Mouse (Mus musculus) embryo, embryonic 11 days (tissue): ENCODE measurements at regions not wholly inside any gene's neighbourhood (a gene's known extent, or its start where the extent isn't known, plus 50 kb on each side); places are given as distances from the start of the nearest gene placed in this dataset.
A peak's percentile ranks its signal among the peaks of the same experiment; 100 is the strongest.

Experiments
- DNase-seq: peaks from one replicate; pipeline ENCODE4 v3.0.0-alpha.2; 2015

DNA sequence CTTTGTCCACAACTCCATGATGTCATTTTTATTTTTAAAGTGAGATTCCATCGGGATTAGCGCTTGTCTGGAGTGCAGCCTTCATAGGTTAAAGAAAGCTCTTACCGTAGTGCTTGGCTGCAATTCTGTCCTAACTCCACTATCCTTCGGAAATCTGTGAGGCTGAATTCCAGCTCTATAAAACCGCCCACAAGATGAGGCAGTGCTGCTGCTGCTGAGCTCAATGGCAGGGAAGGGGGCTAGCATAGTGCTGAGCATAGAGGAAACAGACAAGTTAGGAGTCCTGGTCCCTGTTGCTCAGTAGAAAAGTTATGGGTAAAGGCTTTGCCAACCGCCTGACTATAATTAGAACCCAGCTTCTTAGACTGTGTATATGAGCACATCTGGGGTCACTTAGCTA lies 163.5 kb downstream of the Maf start:
- DNase-seq: peak; percentile 6

DNA sequence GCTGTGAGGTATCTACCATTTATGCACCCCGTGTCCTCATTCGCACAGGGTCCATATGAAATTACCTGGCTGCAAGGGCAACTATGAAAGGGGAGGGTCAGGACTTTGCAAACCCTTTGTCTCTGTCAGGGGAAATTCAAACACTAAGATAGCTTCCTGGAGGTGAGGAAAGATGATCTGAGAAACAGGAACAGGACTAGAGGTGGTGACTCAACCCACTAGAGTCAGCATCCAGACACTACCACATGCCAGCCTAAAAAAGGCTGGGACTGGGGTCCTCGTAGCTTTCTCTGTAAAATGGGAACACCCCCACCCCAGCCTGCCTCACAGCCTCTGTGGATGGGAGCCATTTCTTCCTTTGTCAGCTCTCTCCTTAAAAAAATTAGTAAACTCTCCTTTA lies 164.7 kb downstream of the Maf start:
- DNase-seq: no peak

DNA sequence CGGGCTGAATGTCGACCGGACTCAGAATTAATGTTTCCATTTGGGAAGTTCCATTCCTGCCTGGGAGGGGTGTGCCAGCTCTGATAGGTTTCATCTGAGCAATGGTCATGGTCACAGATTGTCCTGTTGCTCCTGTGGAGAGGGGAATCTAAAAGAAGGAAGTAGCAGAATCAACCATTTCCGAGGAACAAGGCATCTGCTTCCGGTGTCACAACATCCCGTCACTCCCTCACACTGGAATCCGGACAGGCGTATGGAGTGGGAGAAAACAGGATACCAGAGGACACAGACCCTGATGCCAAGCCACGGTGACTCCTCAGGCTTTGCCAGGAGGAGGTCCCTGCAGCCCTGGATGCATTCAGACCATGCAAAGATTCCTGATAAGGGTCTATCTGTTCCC lies 168.0 kb downstream of the Maf start:
- no peak for DNase-seq

DNA sequence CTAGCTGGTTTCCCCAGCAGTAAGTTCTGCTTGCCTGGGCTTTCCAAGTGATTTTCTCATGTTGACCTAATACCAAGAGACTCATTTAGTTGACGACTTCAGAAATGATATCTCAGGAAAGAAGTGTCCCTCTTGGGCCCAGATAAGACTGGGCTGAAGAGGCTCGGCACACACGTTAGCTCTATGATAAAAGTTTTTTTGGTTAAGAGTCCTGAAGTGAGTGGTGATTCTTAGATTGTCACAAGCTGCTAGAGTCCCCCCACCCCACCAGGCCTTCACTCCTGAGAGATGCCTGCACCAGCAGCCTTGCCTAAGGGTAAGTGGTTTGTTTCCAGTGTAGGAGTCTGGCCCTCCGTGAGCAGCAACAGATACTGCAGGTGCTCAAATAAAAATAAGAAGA lies 169.4 kb downstream of the Maf start:
- no peak for DNase-seq

DNA sequence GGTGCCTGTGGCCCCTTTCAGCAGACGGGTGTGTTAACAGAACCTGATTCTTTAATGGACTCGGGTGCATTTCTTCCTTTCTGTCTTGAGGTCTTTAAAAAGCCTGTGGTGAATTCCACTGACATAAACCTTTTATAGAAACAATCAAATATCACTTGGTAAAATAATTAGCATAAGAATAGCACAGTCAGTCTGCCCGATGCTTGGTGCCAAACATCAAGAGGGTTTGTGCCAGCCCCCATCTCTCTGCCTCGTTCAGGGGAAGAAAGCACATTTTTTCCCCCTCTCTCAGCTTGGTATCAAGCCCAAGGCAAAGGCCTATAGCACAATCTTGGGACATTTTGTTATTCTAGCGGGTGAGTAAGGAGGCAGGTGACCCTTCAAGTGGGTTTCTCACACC lies 169.8 kb downstream of the Maf start:
- DNase-seq: no peak

DNA sequence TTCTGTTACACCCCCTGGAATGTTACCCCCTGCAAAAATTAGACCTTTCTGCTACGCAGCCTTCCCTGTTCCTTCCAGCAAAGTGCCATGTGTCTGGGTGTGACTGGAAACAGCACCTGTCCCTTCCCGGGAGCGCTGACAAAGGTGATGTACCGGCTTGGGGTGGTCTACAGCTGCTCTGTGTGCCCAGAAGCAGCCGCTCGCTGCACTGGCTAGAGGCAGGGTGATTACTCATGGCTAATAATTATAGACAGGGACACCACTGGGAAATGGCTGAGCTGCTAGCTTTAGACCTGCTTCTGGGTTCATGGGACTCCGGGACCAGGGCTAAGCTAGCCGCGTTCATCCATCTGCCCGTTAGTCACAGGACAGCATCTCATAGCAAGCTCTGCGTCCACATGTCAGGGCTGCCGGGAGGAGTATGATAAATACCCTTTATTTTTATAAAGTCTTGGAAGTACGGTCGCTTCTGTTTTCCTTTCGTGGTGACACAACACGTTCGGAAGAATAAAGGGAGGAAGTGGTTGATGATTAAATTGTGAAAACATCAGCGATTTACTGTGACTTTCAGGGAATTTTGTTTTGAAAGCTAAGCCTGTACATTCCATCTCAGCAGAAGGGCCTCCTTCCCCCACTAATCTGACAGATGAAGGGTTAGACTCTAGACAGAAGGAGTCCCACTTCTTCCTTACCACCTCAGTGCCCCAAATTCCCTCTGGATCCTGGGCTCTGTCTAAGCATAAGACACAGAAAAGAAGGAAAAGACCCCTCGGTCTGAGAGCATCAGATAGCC lies 170.8 kb downstream of the Maf start:
- no peak for DNase-seq

DNA sequence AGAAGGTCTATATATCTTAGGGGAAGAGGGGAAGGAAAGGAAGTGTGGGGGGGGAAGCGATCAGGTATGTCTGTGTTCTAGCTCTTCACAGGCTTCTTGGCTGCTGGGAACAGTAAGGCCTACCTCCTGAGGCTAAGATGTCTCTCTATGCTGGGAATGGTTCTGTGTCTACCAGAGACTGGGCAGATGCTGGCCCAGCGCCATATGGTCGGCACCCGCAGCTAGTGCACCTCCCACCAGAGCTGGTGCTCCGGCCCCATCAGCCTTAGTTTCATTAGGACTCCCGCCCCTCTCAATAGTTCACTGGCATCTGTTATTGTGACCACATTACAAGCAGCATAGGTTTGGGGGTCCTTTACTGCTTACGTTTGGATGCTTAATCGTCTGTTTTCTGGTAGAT lies 171.6 kb downstream of the Maf start:
- DNase-seq: no peak

DNA sequence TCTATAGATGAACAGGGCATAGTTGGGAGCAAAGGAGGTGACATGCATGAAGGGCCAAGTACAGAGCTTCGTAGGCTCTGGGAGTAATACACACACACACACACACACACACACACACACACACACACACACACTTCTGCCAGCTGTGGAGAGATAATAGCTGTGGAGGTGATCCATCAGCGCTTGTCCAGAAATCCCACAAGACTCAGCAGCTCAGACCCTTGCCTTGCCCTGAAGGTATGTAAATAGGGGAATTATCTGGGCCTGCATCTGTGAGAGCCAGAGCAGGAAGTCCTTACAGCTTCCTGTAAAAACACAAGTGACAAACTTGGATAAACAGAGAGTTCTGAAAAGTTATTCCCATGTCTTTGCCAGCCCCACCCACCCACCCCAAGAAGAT lies 173.6 kb downstream of the Maf start:
- peak; percentile 38 for DNase-seq

DNA sequence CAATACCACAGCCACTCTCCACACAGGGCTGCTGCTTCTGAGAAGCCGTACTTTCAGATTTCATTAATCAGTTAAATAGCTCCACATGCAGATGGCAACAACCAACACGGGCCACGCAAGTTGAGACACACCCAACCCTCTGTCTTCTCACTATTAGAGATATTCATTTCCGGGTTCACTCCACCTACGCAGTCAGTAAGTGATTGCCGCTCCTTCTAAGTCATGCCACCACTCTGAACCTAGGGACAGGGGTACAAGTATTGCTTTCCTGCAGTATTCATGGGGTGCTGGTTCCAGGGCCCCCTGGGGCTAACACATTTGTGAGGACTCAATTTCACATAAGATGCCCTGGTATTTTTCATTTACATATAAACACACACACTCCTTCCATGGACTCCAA lies 176.3 kb downstream of the Maf start:
- no peak for DNase-seq

DNA sequence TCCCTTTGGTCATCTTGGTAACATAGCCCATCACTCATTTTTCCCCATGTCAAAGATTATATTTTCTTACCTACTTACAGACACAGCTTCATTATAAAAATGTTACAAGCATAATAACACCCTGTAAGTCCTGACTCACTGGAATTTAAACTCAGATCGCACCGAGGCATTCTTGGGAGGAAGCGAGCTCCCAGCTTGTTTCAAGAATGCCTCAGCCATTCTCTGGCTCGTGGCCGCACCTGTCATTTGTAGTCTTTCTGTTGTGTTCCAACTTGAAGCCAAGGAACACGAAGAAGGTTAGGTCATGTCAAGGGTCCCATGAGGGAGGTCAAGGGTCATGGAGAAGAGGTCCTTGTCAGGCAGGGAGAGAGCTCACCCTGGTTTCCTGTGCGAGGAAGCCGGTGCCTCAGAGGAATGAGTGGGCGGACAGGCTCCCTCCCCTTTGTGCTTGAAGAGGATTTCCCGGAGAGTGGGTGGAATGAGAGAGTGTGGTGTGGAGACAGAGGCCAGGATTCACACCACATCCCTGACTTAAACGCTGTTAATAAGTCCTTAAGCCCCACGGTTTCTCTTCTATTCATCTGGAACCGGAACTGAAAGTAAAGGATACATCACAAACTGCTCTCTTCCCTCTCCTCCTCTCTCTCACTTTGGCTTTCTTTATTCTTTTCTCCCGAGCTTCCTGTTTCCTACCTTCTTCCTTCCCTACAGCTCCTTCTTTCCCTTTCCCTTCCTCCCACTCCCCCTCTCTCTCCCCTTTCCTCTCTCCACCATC lies 177.8 kb downstream of the Maf start:
- peak; percentile 9 for DNase-seq

DNA sequence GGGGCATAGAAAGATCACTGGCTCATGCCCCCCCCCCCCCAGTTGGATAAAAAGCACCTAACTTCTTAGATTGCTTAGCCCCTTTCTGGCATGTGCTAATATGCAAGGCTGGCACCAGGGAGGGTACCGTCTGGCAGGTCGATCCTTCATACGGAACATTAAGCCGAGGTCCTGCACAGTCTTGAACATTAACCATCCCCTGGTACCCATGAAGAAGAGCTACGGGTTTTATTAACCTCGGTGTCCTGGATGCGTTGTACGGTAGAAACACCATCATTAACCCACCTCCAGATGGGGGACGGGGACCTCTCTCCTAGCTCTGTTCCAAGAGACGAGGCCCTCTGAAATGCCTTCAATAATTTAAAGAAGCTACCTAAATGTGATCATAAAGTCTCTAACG lies 178.7 kb downstream of the Maf start:
- DNase-seq: no peak

DNA sequence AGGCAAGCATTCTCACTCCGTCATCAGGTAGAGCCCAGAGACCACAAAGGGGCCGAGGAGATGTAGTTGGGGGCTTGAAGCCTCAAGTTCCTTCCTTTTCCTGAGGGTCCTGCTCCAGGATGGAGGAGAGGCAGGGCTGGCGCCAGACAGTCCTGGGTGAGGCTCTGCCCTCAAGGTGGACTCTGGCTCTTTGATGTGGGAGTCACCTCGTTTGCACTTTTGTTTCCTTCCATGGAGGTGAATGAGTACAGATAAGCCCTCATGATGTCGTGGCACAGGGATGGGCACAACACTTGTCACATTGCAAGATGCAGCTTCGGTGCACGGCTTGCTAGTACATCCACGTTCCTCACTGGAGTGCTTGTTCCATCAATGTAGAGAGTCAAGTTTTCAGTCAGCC lies 182.4 kb downstream of the Maf start:
- no peak for DNase-seq

DNA sequence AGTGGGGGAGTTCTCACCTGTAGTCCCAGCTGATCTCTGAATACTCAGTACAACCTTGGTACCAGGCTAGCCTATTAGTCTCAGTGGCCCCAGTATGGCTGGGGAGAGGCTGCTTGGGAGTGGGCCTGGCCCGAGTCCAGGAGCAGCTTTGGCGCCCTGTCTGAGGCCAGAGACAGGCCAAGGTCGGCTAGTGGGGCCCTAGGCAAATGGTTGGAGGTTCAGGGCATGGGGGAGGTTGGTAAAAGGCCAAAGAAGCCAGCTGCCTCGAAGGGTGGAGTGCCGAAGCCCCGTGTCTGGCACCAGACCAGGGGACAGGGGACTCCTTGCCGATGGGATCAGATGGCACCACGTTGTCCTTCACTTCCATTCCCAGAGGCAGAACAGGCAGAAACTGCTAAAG lies 182.9 kb downstream of the Maf start:
- no peak for DNase-seq

DNA sequence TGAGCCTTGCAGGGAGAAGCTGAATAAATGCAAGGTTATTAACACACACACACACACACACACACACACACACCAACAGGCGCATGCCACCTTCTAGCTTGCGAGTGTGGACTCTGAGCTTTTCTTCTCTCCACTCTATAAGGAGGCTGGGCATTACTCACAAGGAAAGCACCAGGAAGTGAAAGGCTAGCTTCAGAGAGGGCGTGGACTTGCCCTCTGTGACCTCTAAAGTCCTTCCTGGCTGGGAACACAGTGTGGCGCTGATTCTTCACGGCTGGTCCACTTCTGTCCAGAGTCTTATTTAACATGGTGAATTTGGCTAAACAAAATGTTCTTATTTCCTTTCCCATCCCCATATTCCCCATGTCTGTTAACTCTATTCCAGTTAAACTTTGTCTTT lies 185.1 kb downstream of the Maf start:
- DNase-seq: peak; percentile 9

DNA sequence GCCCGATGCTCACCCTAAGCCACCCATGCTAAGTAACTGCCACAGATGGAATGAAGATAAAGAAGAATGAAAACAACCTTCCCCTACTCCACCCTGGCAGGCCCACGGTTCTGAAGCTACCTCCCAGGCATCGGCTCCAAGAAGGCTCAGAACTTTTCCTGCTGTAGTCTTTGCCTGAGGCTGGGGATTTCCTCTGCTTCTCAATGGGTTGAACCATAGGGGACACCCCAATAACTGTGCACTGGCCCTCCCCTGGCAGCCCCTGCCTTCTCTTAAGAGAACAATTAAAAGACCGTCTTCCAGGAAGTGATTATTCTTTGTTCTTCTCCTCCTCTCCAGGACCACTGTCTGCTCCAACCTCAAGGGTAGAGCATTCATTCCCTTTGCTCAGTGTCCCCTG lies 191.9 kb downstream of the Maf start:
- no peak for DNase-seq

DNA sequence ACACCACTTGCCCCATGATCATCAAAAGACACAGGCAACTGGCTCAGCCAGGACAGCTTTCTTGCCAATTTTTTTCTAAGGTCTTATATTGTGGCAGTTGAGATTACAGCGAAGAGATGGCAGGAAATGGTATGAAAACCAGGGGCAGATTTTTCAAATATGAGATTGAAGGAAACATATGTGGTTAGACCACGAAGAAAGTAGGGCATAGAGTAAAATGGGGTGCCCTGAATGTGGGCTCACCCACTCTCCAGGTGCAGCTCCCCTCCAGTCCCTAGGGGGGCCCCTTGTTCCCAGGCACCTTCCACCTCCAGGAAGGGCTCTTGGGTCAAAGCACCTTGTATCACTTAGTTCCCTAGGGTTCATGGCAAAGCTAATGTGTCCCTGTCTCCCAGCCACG lies 193.1 kb downstream of the Maf start:
- no peak for DNase-seq

DNA sequence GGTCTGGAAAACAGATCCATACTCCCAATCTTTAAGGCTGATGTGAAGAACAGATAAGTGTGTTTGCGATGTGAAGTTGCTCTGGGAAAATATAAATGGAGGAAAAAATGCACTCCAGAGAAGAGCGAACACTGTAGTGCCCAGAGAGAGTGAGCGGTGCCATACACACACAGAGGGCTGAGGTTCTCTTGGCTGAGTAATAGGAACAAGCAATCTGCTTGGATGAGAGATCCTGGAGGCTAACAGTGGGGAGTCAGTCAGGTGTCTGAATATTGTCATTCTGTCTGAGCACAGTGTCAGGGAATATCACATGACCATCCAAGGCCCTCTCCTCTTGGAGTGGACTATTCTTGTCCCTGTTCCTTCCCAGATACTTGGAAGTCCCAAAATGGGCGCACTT lies 200.4 kb downstream of the Maf start:
- no peak for DNase-seq

DNA sequence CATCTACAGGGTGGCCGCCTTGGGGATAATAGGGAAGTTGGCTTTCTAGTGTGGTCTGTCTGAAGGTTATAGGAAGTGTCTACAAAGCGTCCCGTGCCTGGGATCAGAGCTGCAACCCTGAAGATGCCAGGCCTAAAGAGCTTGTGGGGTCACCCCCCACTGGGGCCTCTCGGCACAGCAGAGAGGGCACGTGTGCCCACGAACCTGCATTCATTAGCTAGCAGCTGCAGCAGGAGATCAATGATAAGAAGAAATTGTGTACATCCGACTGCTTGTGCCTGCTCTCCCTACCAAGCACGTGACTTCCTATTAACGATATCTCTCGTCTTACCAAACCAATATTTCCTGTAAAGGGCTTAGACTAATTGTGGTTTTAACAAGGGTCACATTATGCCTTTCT lies 200.9 kb downstream of the Maf start:
- DNase-seq: no peak

DNA sequence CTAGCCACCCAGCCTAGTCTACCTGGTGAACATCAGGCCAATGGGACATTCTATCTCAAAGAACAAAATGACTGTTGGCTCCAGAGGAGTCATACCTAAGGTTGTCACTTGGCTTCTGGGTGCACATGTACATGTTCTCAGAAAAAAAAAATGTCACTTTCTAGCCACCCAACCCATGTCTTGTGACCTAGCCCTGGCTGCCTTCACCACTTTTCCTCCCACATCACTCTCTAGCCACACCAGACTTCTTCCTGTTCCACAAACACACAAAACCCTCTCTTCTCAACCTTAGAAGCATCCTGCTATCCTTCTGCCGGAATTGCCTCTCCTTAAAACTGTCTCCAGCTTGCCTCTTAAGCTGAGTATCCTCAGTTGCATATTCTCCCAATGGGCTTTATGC lies 211.6 kb downstream of the Maf start:
- DNase-seq: no peak

DNA sequence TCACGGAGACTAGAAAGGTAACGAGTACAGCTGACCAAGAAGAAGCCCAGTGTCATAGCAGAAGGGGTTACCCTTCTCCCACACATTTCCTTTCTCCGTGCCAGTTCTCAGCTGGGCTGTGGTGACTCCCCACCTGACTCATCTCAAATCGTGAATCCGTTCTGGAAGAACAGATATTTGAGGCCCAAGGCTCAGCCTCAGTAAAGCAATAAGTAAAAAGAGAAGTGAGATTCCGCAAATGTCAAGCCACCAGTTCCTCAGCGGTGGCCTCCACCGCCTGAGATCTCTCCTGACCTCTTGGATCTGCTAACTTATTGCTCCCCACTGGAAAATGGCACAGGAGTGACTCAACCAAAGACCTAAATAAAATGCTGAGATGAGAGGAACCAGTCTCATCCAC lies 213.2 kb downstream of the Maf start:
- DNase-seq: no peak

DNA sequence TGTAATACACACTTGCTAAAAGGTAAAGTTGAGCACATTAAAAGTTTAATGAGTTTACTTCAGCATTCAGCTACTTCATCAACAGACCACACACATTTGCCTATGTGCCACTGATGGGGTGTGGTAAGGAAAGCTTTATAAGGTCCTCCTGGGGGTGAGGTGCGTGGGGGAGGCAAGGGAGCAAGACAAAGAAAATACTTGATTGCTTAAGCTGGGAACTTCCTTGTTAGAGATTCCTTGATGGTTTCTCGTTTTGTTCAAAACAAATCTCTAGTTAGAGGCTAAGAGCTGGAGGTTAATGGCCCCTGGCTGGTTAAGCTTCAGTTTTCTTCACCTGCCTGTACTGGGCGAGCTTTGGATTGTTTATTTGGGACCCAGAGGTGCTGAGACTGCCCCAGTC lies 220.7 kb downstream of the Maf start:
- DNase-seq: no peak

DNA sequence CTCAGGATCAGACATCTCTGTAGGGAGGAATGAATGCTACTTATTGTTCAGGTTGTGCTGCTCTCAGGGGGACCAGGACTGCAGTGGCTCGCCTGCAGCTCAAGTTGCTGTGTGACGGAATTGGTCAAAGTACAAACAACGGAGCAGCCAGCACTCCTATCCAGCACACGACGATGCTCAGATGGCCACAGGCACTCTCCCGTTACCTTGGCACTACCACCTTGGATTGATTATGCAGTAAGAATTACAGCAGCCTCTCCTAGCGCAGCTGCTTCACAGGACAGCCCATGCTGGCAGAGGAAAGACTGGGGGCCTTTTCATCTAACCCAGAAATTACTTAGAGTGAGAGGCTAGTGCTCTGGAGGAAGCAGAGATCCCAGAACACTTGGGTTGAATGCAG lies 226.5 kb downstream of the Maf start:
- peak; percentile 36 for DNase-seq

DNA sequence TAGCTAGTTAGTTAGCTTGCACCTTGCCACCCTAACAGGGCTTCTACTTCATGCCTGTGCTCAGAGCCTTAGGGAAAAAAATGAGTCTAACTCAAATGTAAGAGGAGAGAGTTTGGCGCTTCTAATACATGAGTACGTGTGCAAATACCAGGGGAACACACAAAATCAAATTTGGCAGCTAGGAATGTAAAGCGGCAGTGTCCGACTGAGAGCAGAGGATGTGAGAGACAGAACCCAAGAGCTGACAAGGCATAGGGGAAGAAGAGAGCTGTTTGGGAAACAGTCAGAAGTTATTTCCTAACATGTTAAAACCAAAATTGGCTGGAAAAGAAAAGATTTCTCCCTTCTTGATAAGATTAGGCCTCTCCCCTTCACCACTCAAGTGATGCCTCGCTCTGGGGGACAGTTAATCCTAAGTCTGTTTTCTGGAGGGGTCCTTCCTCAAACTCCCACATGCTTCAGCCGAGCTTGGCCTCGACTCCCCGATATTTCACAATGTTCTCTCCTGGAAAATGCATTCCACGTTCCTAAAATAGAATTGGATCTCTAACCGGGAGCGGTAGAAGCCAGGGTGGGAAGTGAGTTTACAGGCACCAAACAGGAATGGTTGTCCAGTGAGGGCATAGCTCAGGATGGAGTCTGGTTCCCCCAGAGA lies 229.1 kb downstream of the Maf start:
- no peak for DNase-seq

DNA sequence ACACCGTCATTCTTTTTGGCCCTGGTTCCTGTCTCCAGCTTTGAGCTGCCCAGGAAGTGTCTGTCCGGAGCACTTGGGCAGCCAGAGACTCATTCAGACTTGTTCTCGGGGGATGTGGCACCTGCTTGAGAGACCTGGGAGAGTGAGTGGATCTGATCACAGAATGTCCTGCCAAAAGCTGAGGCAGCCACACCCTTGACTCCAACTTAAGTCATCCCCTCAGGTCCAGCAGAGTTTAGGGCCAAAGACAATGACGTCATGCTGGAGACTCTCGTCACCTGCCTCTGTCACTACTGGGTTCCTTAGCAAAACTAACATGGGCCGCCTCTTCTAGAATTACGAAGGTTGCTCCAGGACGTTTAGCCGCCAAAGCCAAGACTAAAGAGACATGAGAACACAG lies 231.5 kb downstream of the Maf start:
- DNase-seq: no peak
